Mouse (Mus musculus): ENCODE measurements around the gene Eml3.

GRCm38 (mm10) chr19:8936736-8937135 is 7.4 kb downstream of the Eml3 start:
- no peak for TF ChIP-seq POLR2A (IDR thresholded peaks at IDR 0.05; ENCODE audit: control insufficient read depth in 1 of 2, insufficient read depth in 1 of 2, low read depth in 1 of 2, low read length in 2 of 2, poor library complexity in 1 of 2)
- TF ChIP-seq CTCF (IDR thresholded peaks at IDR 0.05 in 2 of 3, conservative IDR thresholded peaks at IDR 0.05 in 1 of 3; ENCODE audit: control insufficient read depth in 1 of 3, insufficient read depth in 1 of 3, low read depth in 2 of 3, low read length in 3 of 3, poor library complexity in 1 of 3, severe bottlenecking in 1 of 3), result no peak
- no peak for TF ChIP-seq KAT2A (conservative IDR thresholded peaks at IDR 0.05; ENCODE audit: low read depth, low read length)
- TF ChIP-seq MEF2A (IDR thresholded peaks at IDR 0.05; ENCODE audit: extremely low read depth, insufficient replicate concordance, low read depth, low read length, poor library complexity, severe bottlenecking), result no peak
